Mouse (Mus musculus) cortical plate, adult 2 months (tissue): ENCODE measurements around the gene Rgl2. TPM values are rescaled to one million over a fixed set of nuclear protein-coding genes. Genes with fewer than 3 reads are reported as not detected.
"Not testable (repeated sequence)": the region's sequence is repeated elsewhere in the genome, so short reads cannot be mapped to it uniquely, and the experiment has no call there.

Source experiments
- H3K27ac ChIP-seq: fragments of 200-500 bp; 2 replicates; pipeline ENCODE4 v1.5.1; 2012; ENCODE audit warnings: low read length, control low read depth, inconsistent platforms; ENCODE audit not compliant: insufficient read depth
- H3K4me1 ChIP-seq: fragments of 200-500 bp; 2 replicates; pipeline ENCODE4 v1.6.1; 2011; ENCODE audit warnings: low read length; ENCODE audit not compliant: control insufficient read depth, insufficient read depth
- H3K4me3 ChIP-seq: fragments of 200-500 bp; 2 replicates; pipeline ENCODE4 v1.5.1; 2011; ENCODE audit warnings: mild to moderate bottlenecking, low read length, control low read depth; ENCODE audit not compliant: insufficient read depth
- CTCF ChIP-seq: fragments of 200-500 bp; IDR thresholded peaks from 2 replicates; pipeline ENCODE4 v1.5.1; 2011; ENCODE audit warnings: mild to moderate bottlenecking, control low read depth, low read length; ENCODE audit not compliant: insufficient read depth; ENCODE audit errors: extremely low read depth
- polyA plus RNA-seq: library from polyadenylated mRNA; depleted of rRNA; stranded (reverse); fragments of >200 nt; gene quantifications from 2 replicates; pipeline ENCODE4 v1.2.3, GENCODE M21; 2012; rRNA removed

Gene Rgl2
- polyA plus RNA-seq, 1 experiment = 164 TPM

GRCm38 (mm10) chr17:33982136-33982535, 52.8 kb downstream of the Rgl2 start:
- H3K4me3 ChIP-seq, H3K27ac ChIP-seq, H3K4me1 ChIP-seq: not testable (repeated sequence)
- TF ChIP-seq CTCF = peak; percentile 51

Other genes with a start within 250 kb of the Rgl2 start
- 146 and 158 TPM in 2 replicates for gene Hnrnpm, start 242.7 kb upstream of the Rgl2 start, polyA plus RNA-seq
- 127 and 137 TPM in 2 replicates for gene March2, start 210.9 kb upstream of the Rgl2 start, polyA plus RNA-seq
- gene Rab11b, start 169.0 kb upstream of the Rgl2 start, polyA plus RNA-seq = 470 and 487 TPM in 2 replicates
- gene Angptl4, start 147.7 kb upstream of the Rgl2 start, polyA plus RNA-seq = 2.4 and 2.9 TPM in 2 replicates
- gene Kank3, start 119.0 kb upstream of the Rgl2 start, polyA plus RNA-seq = 59.0 and 69.7 TPM in 2 replicates
- gene Rps28, start 105.0 kb upstream of the Rgl2 start, polyA plus RNA-seq = 587 and 641 TPM in 2 replicates
- 304 and 328 TPM in 2 replicates for gene Ndufa7, start 105.0 kb upstream of the Rgl2 start, polyA plus RNA-seq
- gene Cd320, start 86.5 kb upstream of the Rgl2 start, polyA plus RNA-seq = 30.0 and 33.0 TPM in 2 replicates
- not detected in 2 replicates for gene Gm7029, start 55.7 kb upstream of the Rgl2 start, polyA plus RNA-seq
- gene Kifc1, start 38.9 kb upstream of the Rgl2 start, polyA plus RNA-seq = 2.0 and 2.3 TPM in 2 replicates
- gene Platr17, start 24.4 kb upstream of the Rgl2 start, polyA plus RNA-seq = 1.7 TPM in 2 replicates
- gene Daxx, start 20.1 kb upstream of the Rgl2 start, polyA plus RNA-seq = 27.2 and 27.4 TPM in 2 replicates
- 22.1 and 22.3 TPM in 2 replicates for gene Tapbp, start 13.6 kb upstream of the Rgl2 start, polyA plus RNA-seq
- gene Zbtb22, start 13.6 kb upstream of the Rgl2 start, polyA plus RNA-seq = 31.9 and 33.5 TPM in 2 replicates
- gene Pfdn6, start 10.8 kb downstream of the Rgl2 start, polyA plus RNA-seq = 113 and 116 TPM in 2 replicates
- 13.5 TPM in 2 replicates for gene Wdr46, start 11.1 kb downstream of the Rgl2 start, polyA plus RNA-seq
- gene B3galt4, start 21.9 kb downstream of the Rgl2 start, polyA plus RNA-seq = 7.0 and 7.8 TPM in 2 replicates
- gene Vps52, start 26.3 kb downstream of the Rgl2 start, polyA plus RNA-seq = 79.3 and 82.2 TPM in 2 replicates
- 410 and 435 TPM in 2 replicates for gene Rps18, start 26.5 kb downstream of the Rgl2 start, polyA plus RNA-seq
- 72.2 and 79.0 TPM in 2 replicates for gene H2-K1, start 70.8 kb downstream of the Rgl2 start, polyA plus RNA-seq
- gene Ring1, start 95.1 kb downstream of the Rgl2 start, polyA plus RNA-seq = 73.1 and 73.2 TPM in 2 replicates
- 59.6 and 61.7 TPM in 2 replicates for gene H2-Ke6, start 98.5 kb downstream of the Rgl2 start, polyA plus RNA-seq
- gene Slc39a7, start 102.1 kb downstream of the Rgl2 start, polyA plus RNA-seq = 92.7 and 103 TPM in 2 replicates
- 78.5 and 81.5 TPM in 2 replicates for gene Rxrb, start 102.3 kb downstream of the Rgl2 start, polyA plus RNA-seq
- 9.3 and 12.1 TPM in 2 replicates for gene Col11a2, start 109.9 kb downstream of the Rgl2 start, polyA plus RNA-seq
- 1.4 and 1.7 TPM in 2 replicates for gene H2-Oa, start 162.8 kb downstream of the Rgl2 start, polyA plus RNA-seq
- gene H2-DMa, start 190.0 kb downstream of the Rgl2 start, polyA plus RNA-seq = 27.3 and 29.4 TPM in 2 replicates
- 181 and 184 TPM in 2 replicates for gene Brd2, start 193.1 kb downstream of the Rgl2 start, polyA plus RNA-seq
- 0.79 and 0.84 TPM in 2 replicates for gene H2-DMb2, start 213.8 kb downstream of the Rgl2 start, polyA plus RNA-seq
- 3.6 and 4.5 TPM in 2 replicates for gene H2-DMb1, start 223.5 kb downstream of the Rgl2 start, polyA plus RNA-seq